20 mouse cellular contexts compared by ENCODE assay signal in genomic region chr12:8753654-8754053, GRCm38 (mm10). TPM values are rescaled to one million over a fixed set of nuclear protein-coding genes. Genes with fewer than 3 reads are reported as not detected.
DNase-seq lines count a peak whose midpoint lies in the region; ATAC-seq and TF ChIP-seq lines count a peak whose summit lies in the region.
"Had no signal": no experiment of that assay in that cellular context is flagged by ENCODE, and none has a peak within 500 bp of the region (broad histone marks: within the 10 kb centered on the region; RNA-seq: fewer than 3 reads in every experiment).

No protein-coding gene starts in this region.

- 86% methylated on average over 2 of the region's 2 CpGs for WGBS in heart, embryonic 13.5 days
- 89% methylated on average over 2 of the region's 2 CpGs for WGBS in heart, adult 2 months
- WGBS in intestine, embryonic 14.5 days = 88% methylated on average over 2 of the region's 2 CpGs
- 95% methylated on average over 2 of the region's 2 CpGs for WGBS in intestine, embryonic 16.5 days
- 82% methylated on average over 2 of the region's 2 CpGs for WGBS in stomach, postnatal 0 days

- H3K27me3 ChIP-seq in heart, embryonic 13.5 days (replicated peaks) = no peaks in the 10 kb centered on the region
- no peaks in the 10 kb centered on the region for H3K27me3 ChIP-seq in heart, adult 2 months (ENCODE audit: control insufficient read depth, insufficient read depth, low read length)
- H3K27me3 ChIP-seq in intestine, embryonic 14.5 days (replicated peaks; ENCODE audit: control insufficient read depth, insufficient read depth, low read length) = no peaks in the 10 kb centered on the region
- no peaks in the 10 kb centered on the region for H3K27me3 ChIP-seq in intestine, embryonic 16.5 days (replicated peaks; ENCODE audit: control insufficient read depth, insufficient read depth, low read length)
- H3K27me3 ChIP-seq in stomach, postnatal 0 days (ENCODE audit: control insufficient read depth, insufficient read depth, low read length) = no peaks in the 10 kb centered on the region
- H3K27me3 ChIP-seq: embryonic facial prominence, embryonic 15.5 days; heart, embryonic 12.5 days; hindbrain, embryonic 12.5 days had no signal

- TF ChIP-seq POLR2A in heart, adult 2 months (IDR thresholded peaks at IDR 0.05; ENCODE audit: insufficient read depth, low read depth, low read length) = no peak

- no peak overlapping the region for H3K9ac ChIP-seq in heart, embryonic 13.5 days
- H3K9ac ChIP-seq in heart, adult 2 months (ENCODE audit: low read depth, low read length) = no peak overlapping the region
- no peak overlapping the region for H3K9ac ChIP-seq in intestine, embryonic 14.5 days (ENCODE audit: low read length)
- no peak overlapping the region for H3K9ac ChIP-seq in intestine, embryonic 16.5 days (ENCODE audit: low read depth, low read length)
- H3K9ac ChIP-seq in stomach, postnatal 0 days (ENCODE audit: low read length) = no peak overlapping the region
- H3K9ac ChIP-seq: embryonic facial prominence, embryonic 15.5 days; heart, embryonic 12.5 days; hindbrain, embryonic 12.5 days had no signal

- intact Hi-C loops in heart, adult 2 months (cut with DNase I) = no loop called here

- DNase-seq in embryo, embryonic 10 days (ENCODE audit: low spot score) = peak; percentile 3
- no peak for DNase-seq in embryo, embryonic 11 days
- no peak for DNase-seq in heart, adult 2 months
- peak; percentile 44 for DNase-seq in intestine, embryonic 14.5 days (ENCODE audit: low spot score)
- peak; percentile 25 for DNase-seq in stomach, postnatal 0 days (ENCODE audit: low spot score)
- DNase-seq: adrenal gland, postnatal 10 days; B cell, adult 2 months; cerebellum, adult 11 months; gastrocnemius, postnatal 25 days; kidney, adult 18-20 months had no signal

- H3K4me2 ChIP-seq in heart, embryonic 13.5 days = no peak overlapping the region
- no peak overlapping the region for H3K4me2 ChIP-seq in intestine, embryonic 14.5 days (ENCODE audit: low read length)
- no peak overlapping the region for H3K4me2 ChIP-seq in intestine, embryonic 16.5 days (ENCODE audit: low read depth, low read length)
- H3K4me2 ChIP-seq in stomach, postnatal 0 days (replicated peaks; ENCODE audit: low read depth) = no peak overlapping the region
- H3K4me2 ChIP-seq: embryonic facial prominence, embryonic 15.5 days; heart, embryonic 12.5 days; hindbrain, embryonic 12.5 days had no signal

- TF ChIP-seq EP300 in heart, adult 2 months (IDR thresholded peaks at IDR 0.05; ENCODE audit: insufficient read depth, low read depth, low read length) = no peak
- TF ChIP-seq EP300 in stomach, postnatal 0 days (optimal IDR thresholded peaks at IDR 0.05) = no peak

- H3K27ac ChIP-seq in heart, embryonic 13.5 days (replicated peaks) = 0 out of 2 replicates have a peak overlapping the region, but pooled peaks have one; percentile 9
- H3K27ac ChIP-seq in heart, adult 2 months = no peak overlapping the region
- H3K27ac ChIP-seq in intestine, embryonic 14.5 days (ENCODE audit: low read depth) = no peak overlapping the region
- no peak overlapping the region for H3K27ac ChIP-seq in intestine, embryonic 16.5 days (ENCODE audit: low read length)
- H3K27ac ChIP-seq in stomach, postnatal 0 days (replicated peaks) = no peak overlapping the region
- H3K27ac ChIP-seq: embryonic facial prominence, embryonic 15.5 days; gastrocnemius, adult 2 months; hindbrain, embryonic 12.5 days had no signal

- ATAC-seq in heart, embryonic 13.5 days (ENCODE audit: extremely low read depth, insufficient number of reproducible peaks, low FRiP score, low TSS enrichment) = no peak
- no peak for ATAC-seq in intestine, embryonic 14.5 days (replicated peaks; ENCODE audit: low FRiP score, low TSS enrichment, low read depth)
- no peak for ATAC-seq in intestine, embryonic 16.5 days
- ATAC-seq in stomach, postnatal 0 days (ENCODE audit: low FRiP score, low TSS enrichment) = peak; percentile 70; the same call in 1 of the 2 replicates
- ATAC-seq: CD4-positive, CD25-positive, alpha-beta regulatory T cell, adult 4 months; hindbrain, embryonic 16.5 days; inflammation-experienced regulatory T-cells, adult 6 months had no signal

- no peak for TF ChIP-seq CTCF in heart, adult 2 months (IDR thresholded peaks at IDR 0.05)
- TF ChIP-seq CTCF in stomach, postnatal 0 days (IDR thresholded peaks at IDR 0.05; ENCODE audit: low read depth) = no peak

- H3K4me1 ChIP-seq in heart, embryonic 13.5 days = peaks cover 12% of the 10 kb centered on the region
- no peaks in the 10 kb centered on the region for H3K4me1 ChIP-seq in heart, adult 2 months (ENCODE audit: control insufficient read depth, insufficient read depth, low read length)
- no peaks in the 10 kb centered on the region for H3K4me1 ChIP-seq in intestine, embryonic 14.5 days (replicated peaks; ENCODE audit: control insufficient read depth, insufficient read depth, low read length)
- H3K4me1 ChIP-seq in intestine, embryonic 16.5 days (ENCODE audit: control insufficient read depth, insufficient read depth, low read length) = no peaks in the 10 kb centered on the region; the same call in 1 of the 2 replicates
- H3K4me1 ChIP-seq in stomach, postnatal 0 days (replicated peaks; ENCODE audit: control insufficient read depth, insufficient read depth) = no peaks in the 10 kb centered on the region
- H3K4me1 ChIP-seq: embryonic facial prominence, embryonic 15.5 days; heart, embryonic 12.5 days; hindbrain, embryonic 12.5 days had no signal

- peaks cover 87% of the 10 kb centered on the region for H3K36me3 ChIP-seq in heart, embryonic 13.5 days
- peaks cover 3% of the 10 kb centered on the region for H3K36me3 ChIP-seq in heart, adult 2 months (ENCODE audit: control insufficient read depth, insufficient read depth, low read length)
- peaks cover 61% of the 10 kb centered on the region for H3K36me3 ChIP-seq in intestine, embryonic 14.5 days (ENCODE audit: control insufficient read depth, insufficient read depth, low read length)
- H3K36me3 ChIP-seq in intestine, embryonic 16.5 days (ENCODE audit: control insufficient read depth, insufficient read depth, low read length) = peaks cover 9% of the 10 kb centered on the region; the same call in 1 of the 2 replicates
- H3K36me3 ChIP-seq in stomach, postnatal 0 days (ENCODE audit: control insufficient read depth, insufficient read depth, low read length) = peaks cover 8% of the 10 kb centered on the region; the same call in 1 of the 2 replicates

- H3K9me3 ChIP-seq in heart, embryonic 13.5 days = peaks cover 5% of the 10 kb centered on the region; the same call in 1 of the 2 replicates
- H3K9me3 ChIP-seq in intestine, embryonic 14.5 days (ENCODE audit: control insufficient read depth, low read length) = peaks cover 5% of the 10 kb centered on the region; the same call in 1 of the 2 replicates
- H3K9me3 ChIP-seq in intestine, embryonic 16.5 days (ENCODE audit: control insufficient read depth, low read length) = 0 out of 2 replicates have a peak, but pooled peaks cover 4% of the 10 kb centered on the region
- no peaks in the 10 kb centered on the region for H3K9me3 ChIP-seq in stomach, postnatal 0 days (ENCODE audit: control insufficient read depth, low read length)
- H3K9me3 ChIP-seq: embryonic facial prominence, embryonic 15.5 days; hindbrain, embryonic 12.5 days had no signal

- H3K4me3 ChIP-seq in heart, embryonic 13.5 days = no peak overlapping the region
- H3K4me3 ChIP-seq in heart, adult 2 months = no peak overlapping the region
- H3K4me3 ChIP-seq in intestine, embryonic 14.5 days (ENCODE audit: low read depth, low read length) = no peak overlapping the region
- H3K4me3 ChIP-seq in intestine, embryonic 16.5 days (ENCODE audit: low read length) = no peak overlapping the region
- no peak overlapping the region for H3K4me3 ChIP-seq in stomach, postnatal 0 days (ENCODE audit: low read depth, low read length)
- H3K4me3 ChIP-seq: embryonic facial prominence, embryonic 15.5 days; erythroblast, embryonic 14.5 days; gastrocnemius, adult 2 months; heart, embryonic 12.5 days; hindbrain, embryonic 12.5 days had no signal

- H3K79me2 ChIP-seq in heart, adult 2 months (replicated peaks; ENCODE audit: control insufficient read depth, insufficient read depth, low read length) = no peaks in the 10 kb centered on the region

RNA-seq across cellular contexts. Expression of gene Sdc1, which starts 17.5 kb away (rescaled TPM):
- polyA plus RNA-seq in heart, embryonic 13.5 days (2015; fragmentation: Nextera tagmentation; extraction: Ambion mirVana) = 39.5 and 41.3 TPM in 2 replicates
- total RNA-seq in heart, adult 2 months (2021) = 1 to 10 TPM; 4.8 to 5.7 TPM
- 9.1 and 11.0 TPM in 2 replicates for polyA plus RNA-seq in heart, adult 2 months (2012; rRNA removed)
- 93.8 and 96.9 TPM in 2 replicates for polyA plus RNA-seq in intestine, embryonic 14.5 days (2014; fragmentation: Nextera tagmentation; extraction: Ambion mirVana)
- polyA plus RNA-seq in intestine, embryonic 16.5 days (2015; fragmentation: Nextera tagmentation; extraction: Ambion mirVana) = 102 and 109 TPM in 2 replicates
- 175 and 194 TPM in 2 replicates for polyA plus RNA-seq in stomach, postnatal 0 days (2015; fragmentation: Nextera tagmentation; extraction: Ambion mirVana)

Comparison
In these comparisons a context has a peak if more than half of its experiments do, and no peak if none do; other contexts are left out.
1. DNase-seq: peak in embryo, embryonic 10 days (single experiment), intestine, embryonic 14.5 days (single experiment) and stomach, postnatal 0 days (single experiment); none in embryo, embryonic 11 days (single experiment) and heart, adult 2 months (0 of 2).